Mouse (Mus musculus) intestine, embryonic 15.5 days (tissue): Measurements from ENCODE around the gene Dcst2. TPM values are rescaled to one million over a fixed set of nuclear protein-coding genes. Genes with fewer than 3 reads are reported as not detected.
A peak's percentile ranks its signal among the peaks of the same experiment; 100 is the strongest.

Experiments
- ATAC-seq: fragments of 200-750 bp; cut with Nextera tagmentation; 2 replicates; pipeline ENCODE4 v1.8.0; 2017; ENCODE audit warnings: moderate TSS enrichment, moderate library complexity
- H3K27ac ChIP-seq: fragments of 300-500 bp; sonication (generic); 2 replicates; pipeline ENCODE4 v1.5.1; 2015; ENCODE audit warnings: mild to moderate bottlenecking, inconsistent platforms
- H3K27me3 ChIP-seq: fragments of 300-500 bp; sonication (generic); replicated peaks from 2 replicates; pipeline ENCODE4 v1.6.1; 2015; ENCODE audit warnings: inconsistent platforms
- H3K36me3 ChIP-seq: fragments of 300-500 bp; sonication (generic); 2 replicates; pipeline ENCODE4 v1.6.1; 2015; ENCODE audit warnings: inconsistent platforms
- H3K4me1 ChIP-seq: fragments of 300-500 bp; sonication (generic); replicated peaks from 2 replicates; pipeline ENCODE4 v1.6.1; 2015; ENCODE audit warnings: inconsistent platforms
- H3K4me2 ChIP-seq: fragments of 300-500 bp; sonication (generic); replicated peaks from 2 replicates; pipeline ENCODE4 v1.6.1; 2015; ENCODE audit warnings: mild to moderate bottlenecking, inconsistent platforms
- H3K4me3 ChIP-seq: fragments of 300-500 bp; sonication (generic); replicated peaks from 2 replicates; pipeline ENCODE4 v1.5.1; 2015; ENCODE audit warnings: inconsistent platforms
- H3K9ac ChIP-seq: fragments of 300-500 bp; sonication (generic); 2 replicates; pipeline ENCODE4 v1.6.1; 2015; ENCODE audit warnings: inconsistent platforms
- H3K9me3 ChIP-seq: fragments of 300-500 bp; sonication (generic); 2 replicates; pipeline ENCODE4 v1.6.1; 2016; ENCODE audit warnings: inconsistent platforms
- WGBS: fragments of 180-500 bp; shearing (Covaris S2); methylation state at CpG from one replicate; pipeline ENCODE4 v1.1.7; 2015; 5-methylcytosine and 5-hydroxymethylcytosine counted together
- polyA plus RNA-seq: library from polyadenylated mRNA; unstranded; fragments of >200 nt; fragmentation: Nextera tagmentation; extraction: Ambion mirVana; gene quantifications from 2 replicates; pipeline ENCODE4 v1.2.1, GENCODE M21; 2015

The Dcst2 gene
- polyA plus RNA-seq, 1 experiment from 2014 or later, result 1.5 TPM

DNA sequence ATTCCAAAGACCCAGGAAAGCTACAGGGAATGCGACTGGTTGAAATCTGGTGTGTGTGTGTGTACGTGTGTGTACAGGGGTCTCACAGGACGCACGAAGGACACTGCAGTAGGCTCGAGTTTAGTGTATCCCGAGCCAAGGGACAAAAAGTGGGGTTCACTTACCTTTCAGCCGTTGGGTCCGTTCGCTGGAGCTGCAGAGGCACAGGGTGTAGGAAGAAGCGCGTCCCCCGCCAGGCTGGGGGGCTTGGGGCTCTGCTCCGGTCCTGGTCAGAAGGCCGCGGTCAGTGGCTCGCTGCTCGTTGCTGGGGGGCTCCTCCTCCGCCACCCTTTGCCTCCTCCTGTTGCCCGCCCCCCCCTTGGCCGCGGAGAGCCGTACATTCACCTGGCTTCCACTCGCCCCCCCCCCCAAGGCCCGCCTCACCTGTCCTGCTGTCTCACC, 31.1 kb downstream of the Dcst2 start:
- Histone ChIP-seq H3K9ac (peak overlapping the region; percentile 69), H3K27me3 (no peaks in the 10 kb centered on the region), H3K4me1 (peaks cover 61% of the 10 kb centered on the region), H3K4me3 (peak overlapping the region; percentile 61), H3K36me3 (no peaks in the 10 kb centered on the region), H3K27ac (peak overlapping the region; percentile 92), H3K9me3 (no peaks in the 10 kb centered on the region), H3K4me2 (peak overlapping the region; percentile 92)
- no peak for ATAC-seq
- WGBS, result 1% methylated on average over 20 of the region's 24 CpGs

- Histone ChIP-seq H3K4me3 (peak overlapping the region; percentile 61), H3K4me2 (peak overlapping the region; percentile 92), H3K27ac (peak overlapping the region; percentile 93), H3K27me3 (no peaks in the 10 kb centered on the region), H3K9me3 (no peaks in the 10 kb centered on the region), H3K9ac (peak overlapping the region; percentile 69), H3K36me3 (no peaks in the 10 kb centered on the region), H3K4me1 (peaks cover 55% of the 10 kb centered on the region)
- WGBS, result under 1% methylated on average over 15 of the region's 15 CpGs
- ATAC-seq, result peak; percentile 88
These were observed 31.8 kb downstream of the Dcst2 start for GRCm38 (mm10) chr3:89393605-89394004.

DNA sequence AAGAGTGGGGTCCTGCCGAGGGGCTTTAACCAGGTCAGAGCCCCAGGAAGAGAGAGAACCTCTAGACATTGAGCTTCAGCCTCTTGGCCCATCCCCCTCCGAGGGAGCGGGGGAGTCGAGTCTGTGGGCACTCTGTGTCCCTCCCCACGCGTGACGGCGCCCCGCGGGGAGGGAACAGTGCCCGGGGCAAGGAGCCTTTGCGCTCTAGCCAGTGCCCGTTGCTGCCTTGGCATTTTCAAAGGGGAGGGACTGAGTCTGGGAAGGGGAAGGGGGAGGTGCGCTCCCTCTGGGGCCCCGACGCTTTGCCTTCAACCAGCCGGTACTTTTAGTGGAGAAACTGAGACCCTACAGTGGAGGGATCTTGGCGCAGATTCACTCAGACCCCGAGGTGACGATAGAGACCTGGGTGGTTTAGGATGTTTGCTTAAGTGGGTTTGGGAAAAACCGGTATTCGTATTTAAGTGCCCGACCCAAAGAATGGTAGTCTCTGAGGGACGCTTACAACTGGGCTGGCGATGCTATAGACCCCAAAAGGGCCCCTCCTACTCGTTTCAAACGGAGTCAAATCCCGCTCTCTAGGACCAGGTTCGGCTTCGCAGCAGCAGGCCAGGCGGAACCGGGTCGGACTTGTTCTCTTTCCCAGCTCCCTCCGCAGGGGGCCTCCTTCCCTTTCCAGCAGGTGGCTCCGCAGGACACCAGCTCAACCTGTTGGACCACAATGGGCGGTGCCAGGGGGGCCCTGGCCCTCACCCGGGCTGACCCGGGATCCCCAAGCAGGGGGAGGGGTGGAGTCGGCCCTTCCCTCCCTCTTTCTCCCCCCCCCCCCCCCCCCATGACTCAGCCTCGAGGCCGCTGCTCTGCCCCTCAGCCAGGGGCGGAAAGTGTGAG, 32.5 kb downstream of the Dcst2 start, which contains the start of gene Zbtb7b:
Gene Zbtb7b, minus strand, starts transcription at position 771 of the 888 bp plus-strand sequence.
- Histone ChIP-seq H3K9ac (peak within 1 kb of the TSS; percentile 69), H3K4me1 (peaks cover 54% of the 10 kb centered on the region), H3K27me3 (no peaks in the 10 kb centered on the region), H3K27ac (peak within 1 kb of the TSS; percentile 93), H3K4me3 (peak within 1 kb of the TSS; percentile 61), H3K36me3 (no peaks in the 10 kb centered on the region), H3K4me2 (peak within 1 kb of the TSS; percentile 92), H3K9me3 (no peaks in the 10 kb centered on the region)
- peak; percentile 68 for ATAC-seq
- WGBS, result under 1% methylated on average over 36 of the region's 42 CpGs

- Histone ChIP-seq H3K4me1 (peaks cover 48% of the 10 kb centered on the region), H3K4me2 (peak overlapping the region; percentile 92), H3K36me3 (peaks cover 1% of the 10 kb centered on the region; the same call in 1 of the 2 replicates), H3K4me3 (peak overlapping the region; percentile 61), H3K9me3 (no peaks in the 10 kb centered on the region), H3K27me3 (no peaks in the 10 kb centered on the region), H3K27ac (peak overlapping the region; percentile 93), H3K9ac (peak overlapping the region; percentile 37)
- ATAC-seq, result peak; percentile 48
- under 1% methylated on average over 12 of the region's 12 CpGs for WGBS
These were observed 33.1 kb downstream of the Dcst2 start for GRCm38 (mm10) chr3:89394894-89395256.

- 3% methylated on average over 10 of the region's 10 CpGs for WGBS
- Histone ChIP-seq H3K9ac (peak overlapping the region; percentile 52), H3K36me3 (peaks cover 3% of the 10 kb centered on the region; the same call in 1 of the 2 replicates), H3K9me3 (no peaks in the 10 kb centered on the region), H3K4me3 (peak overlapping the region; percentile 61), H3K4me2 (peak overlapping the region; percentile 92), H3K27ac (peak overlapping the region; percentile 93), H3K4me1 (peaks cover 43% of the 10 kb centered on the region), H3K27me3 (no peaks in the 10 kb centered on the region)
- ATAC-seq, result no peak
These were observed 33.6 kb downstream of the Dcst2 start for GRCm38 (mm10) chr3:89395419-89395805.

GRCm38 (mm10) chr3:89395806-89396653, 34.3 kb downstream of the Dcst2 start:
- Histone ChIP-seq H3K4me3 (peak overlapping the region; percentile 61), H3K27me3 (no peaks in the 10 kb centered on the region), H3K27ac (peak overlapping the region; percentile 93), H3K9ac (peak overlapping the region; percentile 52), H3K36me3 (peaks cover 3% of the 10 kb centered on the region; the same call in 1 of the 2 replicates), H3K9me3 (no peaks in the 10 kb centered on the region), H3K4me1 (peaks cover 38% of the 10 kb centered on the region), H3K4me2 (peak overlapping the region; percentile 92)
- 0% methylated on average over 44 of the region's 44 CpGs for WGBS
- no peak for ATAC-seq

DNA sequence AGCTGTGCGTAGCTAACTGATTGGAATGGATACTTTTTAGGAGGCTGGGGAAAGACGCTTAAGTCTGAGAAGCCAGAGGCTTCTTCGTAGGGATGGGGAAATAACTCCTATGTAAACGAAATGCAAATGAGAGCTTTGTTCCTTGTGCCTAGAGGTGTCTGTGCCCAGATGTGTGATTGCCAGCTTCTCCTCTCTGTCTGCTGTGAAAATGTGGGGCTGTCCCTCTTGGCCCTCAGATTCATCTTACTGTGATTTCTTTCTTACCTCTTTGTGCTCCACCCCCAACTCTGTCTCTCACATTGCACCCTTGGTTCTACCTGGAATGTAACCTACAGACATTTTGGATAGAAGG, 34.9 kb downstream of the Dcst2 start:
- ATAC-seq, result no peak
- peak overlapping the region; percentile 52 for H3K9ac ChIP-seq

GRCm38 (mm10) chr3:89401329-89401728, 39.6 kb downstream of the Dcst2 start:
- Histone ChIP-seq H3K4me3 (no peak overlapping the region), H3K27ac (no peak overlapping the region), H3K9ac (no peak overlapping the region), H3K36me3 (peaks cover 19% of the 10 kb centered on the region), H3K4me2 (no peak overlapping the region), H3K27me3 (no peaks in the 10 kb centered on the region), H3K9me3 (no peaks in the 10 kb centered on the region), H3K4me1 (0 out of 2 replicates have a peak, but pooled peaks cover 5% of the 10 kb centered on the region)
- 89% methylated on average over 7 of the region's 7 CpGs for WGBS
- ATAC-seq, result no peak

More for the DNA sequence above, 34.9 kb downstream of the Dcst2 start:
- Histone ChIP-seq H3K4me2 (peak overlapping the region; percentile 92), H3K4me3 (peak overlapping the region; percentile 61), H3K27ac (no peak overlapping the region), H3K27me3 (no peaks in the 10 kb centered on the region), H3K36me3 (peaks cover 3% of the 10 kb centered on the region; the same call in 1 of the 2 replicates), H3K9me3 (no peaks in the 10 kb centered on the region), H3K4me1 (peaks cover 32% of the 10 kb centered on the region)
- under 1% methylated on average over 4 of the region's 4 CpGs for WGBS

DNA sequence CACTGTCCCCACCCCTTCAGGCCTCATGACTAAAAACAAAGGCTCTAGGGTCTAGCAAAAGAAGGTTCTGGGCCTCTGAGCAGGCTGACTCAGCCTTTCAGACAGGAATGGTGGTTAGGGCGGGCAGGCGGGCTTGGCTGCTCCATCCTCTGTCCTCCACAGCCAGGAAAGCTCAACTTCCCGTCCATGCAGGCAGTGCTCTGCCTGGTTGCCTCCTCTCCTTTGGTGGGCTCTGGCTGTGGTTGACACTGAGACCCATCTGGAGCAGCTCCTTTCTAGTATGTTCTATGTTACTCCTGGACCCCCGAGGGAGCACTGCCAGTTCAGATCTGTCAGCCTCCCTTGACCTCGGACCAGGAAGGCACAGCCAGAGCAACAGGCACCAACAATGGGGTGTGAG, 40.9 kb downstream of the Dcst2 start, which contains the start of gene Lenep:
Gene Lenep, minus strand, starts transcription at position 101 of the 400 bp plus-strand sequence.
- 82% methylated on average over 5 of the region's 5 CpGs for WGBS
- H3K9ac ChIP-seq, result no peak within 1 kb of the TSS
- ATAC-seq, result no peak
- no peaks in the 10 kb centered on the region for H3K4me1 ChIP-seq
- H3K4me2 ChIP-seq, result no peak within 1 kb of the TSS
- H3K4me3 ChIP-seq, result no peak within 1 kb of the TSS
- peaks cover 19% of the 10 kb centered on the region for H3K36me3 ChIP-seq
- H3K27me3 ChIP-seq, result no peaks in the 10 kb centered on the region
- no peak within 1 kb of the TSS for H3K27ac ChIP-seq
- no peaks in the 10 kb centered on the region for H3K9me3 ChIP-seq

GRCm38 (mm10) chr3:89406887-89407286, 45.1 kb downstream of the Dcst2 start:
- no peak overlapping the region for H3K4me3 ChIP-seq
- H3K9ac ChIP-seq, result no peak overlapping the region
- H3K9me3 ChIP-seq, result no peaks in the 10 kb centered on the region
- no peaks in the 10 kb centered on the region for H3K27me3 ChIP-seq
- H3K4me2 ChIP-seq, result no peak overlapping the region
- ATAC-seq, result no peak
- no peak overlapping the region for H3K27ac ChIP-seq
- WGBS, result 85% methylated on average over 6 of the region's 6 CpGs
- H3K4me1 ChIP-seq, result 0 out of 2 replicates have a peak, but pooled peaks cover 6% of the 10 kb centered on the region
- peaks cover 23% of the 10 kb centered on the region for H3K36me3 ChIP-seq

DNA sequence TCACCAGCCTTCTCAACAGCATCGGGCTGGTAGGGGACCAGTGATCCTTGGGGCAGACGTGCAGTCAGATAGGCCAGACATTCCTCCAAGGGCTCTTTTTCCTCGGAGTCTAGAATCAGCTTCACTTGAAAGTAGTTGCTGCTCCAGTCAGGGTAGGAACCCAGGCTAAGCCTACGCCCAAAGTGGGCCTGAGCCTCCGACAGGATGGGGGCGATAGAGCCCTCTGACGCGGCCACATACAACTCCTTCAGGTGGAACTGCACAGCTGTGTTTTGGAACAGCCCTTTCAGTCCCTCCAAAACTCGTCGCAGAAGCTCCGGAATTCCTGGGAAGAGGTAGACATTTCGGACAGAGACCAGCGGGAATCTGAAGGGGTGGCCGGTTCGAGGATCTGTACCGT, 46.7 kb downstream of the Dcst2 start:
- H3K36me3 ChIP-seq, result peaks cover 14% of the 10 kb centered on the region; the same call in 1 of the 2 replicates
- ATAC-seq, result no peak
- 0 out of 2 replicates have a peak, but pooled peaks cover 6% of the 10 kb centered on the region for H3K4me1 ChIP-seq
- H3K27me3 ChIP-seq, result no peaks in the 10 kb centered on the region
- H3K4me3 ChIP-seq, result no peak overlapping the region
- WGBS, result 62% methylated on average over 16 of the region's 16 CpGs
- no peak overlapping the region for H3K9ac ChIP-seq
- no peaks in the 10 kb centered on the region for H3K9me3 ChIP-seq
- no peak overlapping the region for H3K4me2 ChIP-seq
- H3K27ac ChIP-seq, result no peak overlapping the region

GRCm38 (mm10) chr3:89409701-89410100, 47.9 kb downstream of the Dcst2 start:
- H3K27ac ChIP-seq, result no peak overlapping the region
- ATAC-seq, result no peak
- H3K36me3 ChIP-seq, result peaks cover 18% of the 10 kb centered on the region
- 92% methylated on average over 3 of the region's 3 CpGs for WGBS
- 0 out of 2 replicates have a peak, but pooled peaks cover 6% of the 10 kb centered on the region for H3K4me1 ChIP-seq
- H3K4me3 ChIP-seq, result no peak overlapping the region
- H3K4me2 ChIP-seq, result no peak overlapping the region
- H3K9me3 ChIP-seq, result no peaks in the 10 kb centered on the region
- no peak overlapping the region for H3K9ac ChIP-seq
- no peaks in the 10 kb centered on the region for H3K27me3 ChIP-seq
